Mouse (Mus musculus): ENCODE data around the gene E2f4. TPM values are rescaled to one million over a fixed set of nuclear protein-coding genes. Genes with fewer than 3 reads are reported as not detected.

Gene E2f4
- polyA plus RNA-seq, 1 experiment from 2014 or later = 95.8 TPM

DNA sequence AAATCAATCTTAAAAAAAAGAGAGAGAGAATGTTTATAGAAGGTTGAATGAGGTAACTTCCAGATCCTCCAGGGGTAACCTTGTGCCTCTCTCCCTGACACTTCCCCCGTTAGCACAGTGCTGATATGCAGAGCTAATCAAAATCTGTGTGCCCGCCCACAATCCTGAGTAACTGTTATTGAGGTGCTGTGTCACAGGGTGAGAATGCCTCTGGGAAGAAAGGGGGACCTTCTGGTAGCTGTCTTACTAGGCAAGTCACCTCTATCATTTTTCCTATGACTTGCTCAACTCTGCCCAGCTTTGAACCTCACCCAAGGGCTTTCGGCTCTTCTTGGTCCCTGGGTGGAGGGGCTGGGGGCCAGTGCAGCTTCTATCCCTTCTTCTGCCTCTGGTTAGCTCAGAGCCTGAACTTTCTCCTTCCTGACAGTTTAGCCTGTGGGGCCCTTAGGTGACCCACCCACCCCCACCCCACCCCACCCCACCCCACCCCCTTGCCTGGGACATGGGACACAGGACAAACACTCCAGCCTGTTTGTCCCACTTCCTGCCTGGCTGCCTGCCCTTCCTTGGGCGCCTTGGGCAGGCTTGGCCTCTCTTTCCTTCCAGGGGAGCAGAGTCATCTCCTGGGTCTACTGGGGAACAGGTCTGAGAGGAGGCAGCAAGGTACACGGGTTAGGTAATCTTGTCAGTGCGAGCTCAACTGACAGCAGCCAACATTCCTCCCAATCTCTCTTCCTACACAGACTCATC is 42.6 kb downstream of the E2f4 start:
- WGBS = 74% methylated on average over 6 of the region's 6 CpGs
- Histone ChIP-seq H3K4me1 (ENCODE audit: control insufficient read depth, insufficient read depth, low read length) (peaks cover 16% of the 10 kb centered on the region), H3K4me3 (ENCODE audit: low read depth, low read length) (no peak overlapping the region), H3K27ac (ENCODE audit: low read length) (no peak overlapping the region), H3K36me3 (ENCODE audit: control insufficient read depth, insufficient read depth, low read length) (peaks cover 29% of the 10 kb centered on the region), H3K4me2 (replicated peaks; ENCODE audit: low read depth, low read length) (no peak overlapping the region), H3K9ac (replicated peaks; ENCODE audit: low read depth, low read length) (no peak overlapping the region), H3K9me3 (ENCODE audit: control insufficient read depth, low read depth, low read length) (no peaks in the 10 kb centered on the region), H3K27me3 (ENCODE audit: control insufficient read depth, insufficient read depth, low read length) (no peaks in the 10 kb centered on the region)
- ATAC-seq (ENCODE audit: insufficient number of reproducible peaks, insufficient read depth, low FRiP score, low read depth) = no peak

DNA sequence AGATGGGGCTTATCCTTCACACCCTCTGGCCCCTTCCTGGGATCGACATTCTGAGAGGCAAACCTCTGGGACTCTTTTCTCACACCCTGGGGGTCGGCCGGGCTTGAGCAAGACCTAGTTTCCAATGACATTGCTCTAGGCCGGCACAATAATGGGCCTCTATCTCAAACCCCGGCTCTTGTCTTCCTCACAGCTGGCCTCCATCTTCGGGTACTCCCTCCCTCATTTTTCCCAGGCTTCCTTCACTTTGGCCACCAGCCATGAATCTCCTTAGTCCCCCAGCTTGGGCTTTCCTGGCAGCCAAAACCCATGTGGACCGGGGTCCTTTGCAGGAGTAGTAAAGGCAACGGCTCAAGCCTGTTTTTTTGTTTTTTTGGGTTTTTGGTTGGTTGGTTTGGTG is 43.9 kb downstream of the E2f4 start:
- H3K27me3 ChIP-seq (ENCODE audit: control insufficient read depth, insufficient read depth, low read length) = no peaks in the 10 kb centered on the region
- H3K9me3 ChIP-seq (ENCODE audit: control insufficient read depth, low read depth, low read length) = no peaks in the 10 kb centered on the region
- 23% methylated on average over 8 of the region's 8 CpGs for WGBS
- peak overlapping the region; percentile 61; the same call in 1 of the 2 replicates for H3K27ac ChIP-seq (ENCODE audit: low read length)
- H3K4me1 ChIP-seq (ENCODE audit: control insufficient read depth, insufficient read depth, low read length) = peaks cover 28% of the 10 kb centered on the region
- peaks cover 17% of the 10 kb centered on the region for H3K36me3 ChIP-seq (ENCODE audit: control insufficient read depth, insufficient read depth, low read length)
- peak; percentile 33; the same call in 1 of the 2 replicates for ATAC-seq (ENCODE audit: insufficient number of reproducible peaks, insufficient read depth, low FRiP score, low read depth)
- no peak overlapping the region for H3K9ac ChIP-seq (replicated peaks; ENCODE audit: low read depth, low read length)
- H3K4me3 ChIP-seq (ENCODE audit: low read depth, low read length) = no peak overlapping the region
- H3K4me2 ChIP-seq (replicated peaks; ENCODE audit: low read depth, low read length) = no peak overlapping the region

DNA sequence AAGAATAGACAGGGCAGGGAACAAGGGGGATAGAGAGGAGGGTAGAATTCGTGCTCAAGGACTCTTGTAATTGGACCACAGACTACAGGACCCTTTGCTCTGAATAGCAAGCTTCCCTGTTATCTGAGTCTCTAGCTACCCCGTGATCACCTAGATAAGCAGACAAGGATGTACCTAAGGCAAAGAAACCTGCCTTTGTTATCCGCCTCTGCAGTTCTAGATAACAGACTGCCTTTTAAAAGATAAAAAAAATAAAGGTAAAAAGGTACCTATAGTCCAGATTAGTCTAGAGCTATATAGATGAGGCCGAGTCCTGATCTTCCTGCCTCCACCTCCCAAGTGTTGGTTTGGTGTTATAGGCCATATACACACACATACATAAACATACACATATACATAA is 45.3 kb downstream of the E2f4 start:
- H3K27me3 ChIP-seq (ENCODE audit: control insufficient read depth, insufficient read depth, low read length) = no peaks in the 10 kb centered on the region
- WGBS = 68% methylated on average over 4 of the region's 4 CpGs
- H3K9me3 ChIP-seq (ENCODE audit: control insufficient read depth, low read depth, low read length) = no peaks in the 10 kb centered on the region
- H3K4me3 ChIP-seq (ENCODE audit: low read depth, low read length) = no peak overlapping the region
- no peak overlapping the region for H3K9ac ChIP-seq (replicated peaks; ENCODE audit: low read depth, low read length)
- no peak overlapping the region; the same call in 1 of the 2 replicates for H3K27ac ChIP-seq (ENCODE audit: low read length)
- no peak overlapping the region for H3K4me2 ChIP-seq (replicated peaks; ENCODE audit: low read depth, low read length)
- ATAC-seq (ENCODE audit: insufficient number of reproducible peaks, insufficient read depth, low FRiP score, low read depth) = no peak
- H3K4me1 ChIP-seq (ENCODE audit: control insufficient read depth, insufficient read depth, low read length) = peaks cover 28% of the 10 kb centered on the region
- peaks cover 4% of the 10 kb centered on the region; the same call in 1 of the 2 replicates for H3K36me3 ChIP-seq (ENCODE audit: control insufficient read depth, insufficient read depth, low read length)

DNA sequence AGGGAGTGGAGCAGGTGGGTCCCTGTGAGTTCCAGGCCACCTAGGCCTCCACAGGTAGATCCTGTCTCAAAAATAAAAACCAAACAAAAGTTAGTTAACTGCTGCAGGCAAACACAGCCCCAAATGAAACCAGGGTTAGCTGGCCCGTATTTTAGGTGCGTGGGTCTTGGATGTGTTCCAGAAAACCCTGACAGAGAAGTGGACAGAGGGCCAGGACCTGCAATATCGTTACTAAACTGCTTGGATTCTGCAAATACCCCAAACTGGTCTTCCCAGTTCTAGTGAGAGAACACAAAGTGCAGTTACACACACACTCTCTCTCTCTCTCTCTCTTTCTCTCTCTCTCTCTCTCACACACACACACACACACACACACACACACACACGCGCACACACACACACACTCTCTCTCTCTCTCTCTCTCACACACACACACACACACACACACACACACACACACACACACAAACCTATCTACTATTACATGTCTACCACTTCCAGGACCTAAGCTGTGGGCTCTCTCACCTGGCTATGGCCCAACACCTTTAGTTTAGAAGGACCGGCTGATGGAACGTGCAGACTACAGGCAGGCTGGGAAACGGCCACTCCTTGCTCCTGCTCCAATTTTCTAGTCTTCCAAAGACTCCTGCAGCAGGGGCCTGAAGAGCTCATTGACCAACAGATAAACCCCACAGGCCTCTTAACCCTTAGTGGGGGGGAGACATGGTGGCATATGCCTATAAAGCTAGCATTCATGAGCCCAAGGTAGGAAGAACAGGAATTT is 46.5 kb downstream of the E2f4 start:
- Histone ChIP-seq H3K4me3 (ENCODE audit: low read depth, low read length) (no peak overlapping the region), H3K27ac (ENCODE audit: low read length) (peak overlapping the region; percentile 22; the same call in 1 of the 2 replicates), H3K27me3 (ENCODE audit: control insufficient read depth, insufficient read depth, low read length) (no peaks in the 10 kb centered on the region), H3K9me3 (ENCODE audit: control insufficient read depth, low read depth, low read length) (no peaks in the 10 kb centered on the region), H3K36me3 (ENCODE audit: control insufficient read depth, insufficient read depth, low read length) (no peaks in the 10 kb centered on the region), H3K9ac (replicated peaks; ENCODE audit: low read depth, low read length) (no peak overlapping the region), H3K4me1 (ENCODE audit: control insufficient read depth, insufficient read depth, low read length) (peaks cover 28% of the 10 kb centered on the region), H3K4me2 (replicated peaks; ENCODE audit: low read depth, low read length) (no peak overlapping the region)
- no peak for ATAC-seq (ENCODE audit: insufficient number of reproducible peaks, insufficient read depth, low FRiP score, low read depth)
- 40% methylated on average over 8 of the region's 8 CpGs for WGBS

DNA sequence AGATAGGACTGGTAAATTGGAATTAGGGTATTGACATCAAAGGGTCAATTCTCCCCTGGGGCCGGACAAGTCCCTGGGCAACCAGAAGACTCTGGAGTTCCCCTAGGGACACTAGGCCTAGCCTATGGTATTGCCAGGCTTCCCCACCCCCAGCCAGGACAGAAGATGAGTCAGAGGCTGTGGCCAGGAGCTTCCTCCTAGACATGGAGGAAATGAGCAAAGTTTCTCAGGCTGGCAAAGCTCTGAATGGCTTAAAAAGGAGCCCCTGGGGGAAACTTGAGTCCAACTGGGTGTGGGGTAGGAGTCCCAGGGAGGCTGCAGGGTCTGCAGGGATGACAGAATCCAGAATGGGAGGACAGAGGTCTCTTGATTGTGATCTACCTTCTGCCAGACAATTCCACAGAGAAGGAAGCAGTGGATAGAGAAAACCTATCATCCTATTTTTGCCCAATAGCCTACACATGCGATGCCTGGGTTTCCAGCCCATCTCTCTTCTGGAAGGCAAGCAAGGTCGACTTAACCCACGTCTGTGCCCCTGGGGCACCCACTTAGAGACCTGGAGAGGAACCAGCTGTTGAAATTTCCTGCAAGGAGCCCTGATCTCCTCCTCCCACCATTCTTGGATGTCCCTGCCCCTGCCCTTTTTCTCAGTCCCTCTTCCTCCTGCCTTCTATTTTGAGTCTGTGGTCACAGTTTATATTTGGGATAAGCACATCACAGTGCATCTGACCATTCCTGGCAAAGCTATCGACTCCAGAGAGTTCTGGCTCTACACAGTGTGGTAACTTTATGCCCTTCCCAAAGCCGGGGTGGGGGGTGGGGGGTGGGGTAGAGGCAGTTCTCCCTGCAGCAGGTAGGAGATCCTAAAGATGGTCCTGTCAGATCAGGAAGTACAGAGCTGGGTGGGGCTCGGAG is 47.9 kb downstream of the E2f4 start:
- Histone ChIP-seq H3K27me3 (ENCODE audit: control insufficient read depth, insufficient read depth, low read length) (no peaks in the 10 kb centered on the region), H3K36me3 (ENCODE audit: control insufficient read depth, insufficient read depth, low read length) (no peaks in the 10 kb centered on the region), H3K27ac (ENCODE audit: low read length) (peak overlapping the region; percentile 89; the same call in 1 of the 2 replicates), H3K9ac (replicated peaks; ENCODE audit: low read depth, low read length) (no peak overlapping the region), H3K4me3 (ENCODE audit: low read depth, low read length) (no peak overlapping the region), H3K4me2 (replicated peaks; ENCODE audit: low read depth, low read length) (peak overlapping the region; percentile 95; the same call in 1 of the 2 replicates), H3K4me1 (ENCODE audit: control insufficient read depth, insufficient read depth, low read length) (peaks cover 33% of the 10 kb centered on the region), H3K9me3 (ENCODE audit: control insufficient read depth, low read depth, low read length) (no peaks in the 10 kb centered on the region)
- 31% methylated on average over 7 of the region's 7 CpGs for WGBS
- no peak for ATAC-seq (ENCODE audit: insufficient number of reproducible peaks, insufficient read depth, low FRiP score, low read depth)

DNA sequence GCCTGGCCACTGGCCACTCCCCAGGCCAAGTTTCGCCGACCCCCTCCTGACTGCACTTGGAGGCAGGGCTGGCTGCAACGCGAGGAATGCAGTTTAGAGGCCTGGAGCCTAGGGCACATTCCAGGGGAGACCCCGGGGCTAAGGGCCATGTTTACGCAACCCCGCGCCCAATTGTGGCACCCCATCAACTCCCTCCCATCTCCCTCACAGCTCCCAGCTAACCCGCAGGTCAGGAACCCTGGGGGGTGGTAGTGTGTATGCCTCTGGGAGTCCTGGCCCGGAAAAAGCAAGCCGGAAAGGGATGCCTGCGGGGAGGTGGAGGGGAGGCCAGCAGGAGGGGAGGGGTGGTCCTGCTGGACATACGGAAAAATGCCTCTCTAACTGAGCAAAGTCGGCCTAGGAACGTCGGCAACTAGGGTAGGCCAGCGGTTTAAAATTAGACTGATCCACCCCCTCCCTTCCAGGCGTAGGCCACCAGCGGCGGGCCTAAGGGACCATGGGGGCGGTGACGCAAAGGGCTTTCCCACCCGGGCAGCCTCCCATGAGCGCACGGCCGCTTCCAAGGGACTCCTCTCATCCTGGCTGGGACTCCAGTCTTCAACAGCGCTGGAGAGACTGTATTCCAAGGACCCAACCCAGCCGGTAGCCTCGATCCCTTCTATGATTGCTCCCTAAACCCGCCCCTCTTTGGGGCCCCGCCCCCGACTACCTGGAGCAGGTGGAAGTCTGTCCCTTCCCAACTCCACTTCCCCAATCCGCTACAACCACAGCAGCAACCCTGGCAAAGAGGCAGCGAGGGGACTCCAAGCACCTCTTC is 49.4 kb downstream of the E2f4 start:
- peak overlapping the region; percentile 95 for H3K4me2 ChIP-seq (replicated peaks; ENCODE audit: low read depth, low read length)
- ATAC-seq (ENCODE audit: insufficient number of reproducible peaks, insufficient read depth, low FRiP score, low read depth) = peak; percentile 34
- peaks cover 30% of the 10 kb centered on the region for H3K4me1 ChIP-seq (ENCODE audit: control insufficient read depth, insufficient read depth, low read length)
- H3K9ac ChIP-seq (replicated peaks; ENCODE audit: low read depth, low read length) = peak overlapping the region; percentile 60
- no peaks in the 10 kb centered on the region for H3K36me3 ChIP-seq (ENCODE audit: control insufficient read depth, insufficient read depth, low read length)
- H3K27ac ChIP-seq (ENCODE audit: low read length) = peak overlapping the region; percentile 89
- WGBS = under 1% methylated on average over 31 of the region's 34 CpGs
- peak overlapping the region; percentile 80 for H3K4me3 ChIP-seq (ENCODE audit: low read depth, low read length)
- no peaks in the 10 kb centered on the region for H3K9me3 ChIP-seq (ENCODE audit: control insufficient read depth, low read depth, low read length)
- no peaks in the 10 kb centered on the region for H3K27me3 ChIP-seq (ENCODE audit: control insufficient read depth, insufficient read depth, low read length)

DNA sequence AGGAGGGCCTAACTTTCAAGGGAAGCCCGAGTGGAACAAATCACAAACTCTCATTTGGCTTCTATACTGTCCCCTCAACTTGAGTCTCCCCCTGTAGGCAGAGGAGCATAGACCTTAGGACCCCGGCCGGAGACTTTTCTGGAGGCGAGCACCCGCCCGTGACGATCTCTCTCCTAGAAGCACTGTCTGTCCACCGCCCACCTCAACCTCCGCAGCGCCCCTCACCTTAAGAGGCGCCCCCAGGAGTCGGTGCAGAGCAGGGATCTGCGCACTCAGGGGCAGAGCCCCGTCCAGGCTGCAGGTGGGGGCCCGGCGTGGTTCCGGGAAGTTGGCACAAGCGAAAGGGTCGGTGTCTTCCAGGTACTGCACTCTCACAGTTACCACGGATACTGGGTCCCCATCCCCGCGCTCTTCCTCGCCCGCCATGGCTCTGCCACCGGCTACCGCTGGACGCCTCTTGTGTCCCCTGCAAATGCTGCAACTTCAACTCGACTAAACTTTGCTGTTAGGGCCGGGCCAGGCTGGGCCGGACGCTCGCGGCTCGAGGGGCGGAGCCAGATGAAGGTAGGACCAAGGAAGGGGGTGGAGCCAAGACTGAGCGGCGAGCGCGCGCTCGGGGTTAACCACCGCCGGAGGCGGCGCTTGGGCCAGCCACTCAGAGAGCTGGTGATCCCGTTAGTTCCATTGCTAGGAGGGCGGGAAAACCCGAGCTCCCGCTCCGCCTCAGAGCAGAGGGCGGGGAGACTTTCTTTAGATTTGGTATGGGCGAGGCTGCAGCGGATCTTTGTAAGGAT is 50.2 kb downstream of the E2f4 start, which contains the start of gene Fhod1:
Gene Fhod1 (minus strand): TSS at position 526 of the 794 bp plus-strand sequence.
- under 1% methylated on average over 53 of the region's 53 CpGs for WGBS

More for the DNA sequence above, 50.2 kb downstream of the E2f4 start, which contains the start of gene Fhod1:
- Histone ChIP-seq H3K27ac (ENCODE audit: low read length) (peak within 1 kb of the TSS; percentile 89), H3K4me1 (ENCODE audit: control insufficient read depth, insufficient read depth, low read length) (peaks cover 28% of the 10 kb centered on the region), H3K4me2 (replicated peaks; ENCODE audit: low read depth, low read length) (peak within 1 kb of the TSS; percentile 95), H3K9ac (replicated peaks; ENCODE audit: low read depth, low read length) (peak within 1 kb of the TSS; percentile 67), H3K27me3 (ENCODE audit: control insufficient read depth, insufficient read depth, low read length) (no peaks in the 10 kb centered on the region), H3K4me3 (ENCODE audit: low read depth, low read length) (peak within 1 kb of the TSS; percentile 80), H3K36me3 (ENCODE audit: control insufficient read depth, insufficient read depth, low read length) (no peaks in the 10 kb centered on the region), H3K9me3 (ENCODE audit: control insufficient read depth, low read depth, low read length) (no peaks in the 10 kb centered on the region)
- ATAC-seq (ENCODE audit: insufficient number of reproducible peaks, insufficient read depth, low FRiP score, low read depth) = peak; percentile 91

Data from stomach, embryonic 14.5 days (tissue).